Mouse (Mus musculus): Measurements from ENCODE around the gene Olfr384.
"Not testable (repeated sequence)": the region's sequence is repeated elsewhere in the genome, so short reads cannot be mapped to it uniquely, and the experiment has no call there.

Olfr384 gene

GRCm38 (mm10) chr11:73598294-73598693 lies at the start of gene Olfr384:
Gene Olfr384 (plus strand): TSS chr11:73598594.
- no peak for DNase-seq (ENCODE audit: low spot score)

GRCm38 (mm10) chr11:73579871-73580270 lies 18.5 kb upstream of the Olfr384 start:
- DNase-seq (ENCODE audit: low spot score) = no peak

GRCm38 (mm10) chr11:73583188-73583587 lies 15.2 kb upstream of the Olfr384 start:
- DNase-seq (ENCODE audit: low spot score) = not testable (repeated sequence)

GRCm38 (mm10) chr11:73592908-73593307 lies 5.5 kb upstream of the Olfr384 start, which contains the start of gene Olfr385:
Gene Olfr385 (minus strand): TSS chr11:73593008.
- no peak for DNase-seq (ENCODE audit: low spot score)
